Comparison of ENCODE assay signal across 9 mouse cellular contexts in the genomic region with DNA sequence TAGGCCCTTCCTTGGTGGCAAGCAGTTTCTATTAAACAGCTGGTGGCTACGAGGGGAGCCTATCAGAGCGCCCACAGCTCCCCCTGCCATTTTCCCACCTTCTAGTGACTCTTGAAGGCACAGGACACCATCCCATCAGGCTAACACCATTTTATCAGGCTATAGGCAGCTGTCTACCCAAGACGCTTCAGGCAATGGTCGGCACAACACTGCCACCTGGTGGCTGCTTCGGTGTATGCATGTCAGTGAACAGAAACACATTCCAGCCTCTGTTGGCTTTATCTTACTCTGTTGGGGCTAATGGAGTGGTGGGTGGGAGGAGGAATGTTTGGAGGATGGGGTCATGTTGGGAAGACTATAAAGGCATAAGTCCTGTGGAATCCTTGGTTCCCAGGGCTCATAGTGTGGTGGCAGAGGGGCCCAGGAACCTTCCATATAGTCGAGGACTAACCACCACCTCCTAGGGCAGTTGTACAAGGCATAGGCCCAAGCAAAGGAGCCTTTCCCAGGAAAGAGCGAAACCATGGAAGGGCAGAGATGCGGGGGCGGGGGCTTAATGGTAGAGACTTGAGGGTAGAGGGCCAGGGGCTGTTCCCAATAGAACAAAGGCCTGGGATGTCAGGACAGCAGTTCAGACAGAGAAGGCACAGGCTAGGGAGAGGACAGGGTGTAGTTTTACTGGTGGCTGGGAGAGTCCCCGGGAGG.
A peak's percentile ranks its signal among the peaks of the same experiment; 100 is the strongest.
DNase-seq lines count a peak whose midpoint lies in the region; ATAC-seq and TF ChIP-seq lines count a peak whose summit lies in the region.
"Had no signal": no experiment of that assay in that cellular context is flagged by ENCODE, and none has a peak within 500 bp of the region (broad histone marks: within the 10 kb centered on the region; RNA-seq: fewer than 3 reads in every experiment).

No protein-coding gene starts in this region.

- no peak for ATAC-seq in liver, postnatal 0 days
- ATAC-seq in neural tube, embryonic 15.5 days (ENCODE audit: low FRiP score), result peak; percentile 35; the same call in 1 of the 2 replicates

- DNase-seq in 3T3-L1 (ENCODE audit: low read depth, low spot score) (peak; percentile 89), ZHBTc4 (ENCODE audit: low read depth, low spot score) (peak; percentile 84)
- peak; percentile 82 to 87 for DNase-seq in cerebellum, postnatal 36 days
- peak; percentile 83 for DNase-seq in gastrocnemius, adult 2 months
- DNase-seq in kidney, postnatal 10 days, result peak; percentile 91
- DNase-seq in liver, postnatal 0 days, result peak; percentile 86
- peak; percentile 79 for DNase-seq in thymus, adult 2 months

- no peaks in the 10 kb centered on the region for H3K9me3 ChIP-seq in liver, postnatal 0 days (ENCODE audit: low read length)
- H3K9me3 ChIP-seq in neural tube, embryonic 15.5 days (replicated peaks), result no peaks in the 10 kb centered on the region
- H3K9me3 ChIP-seq: embryonic facial prominence, embryonic 15.5 days had no signal

- H3K4me2 ChIP-seq in liver, postnatal 0 days (ENCODE audit: low read depth, low read length), result no peak overlapping the region
- no peak overlapping the region for H3K4me2 ChIP-seq in neural tube, embryonic 15.5 days
- H3K4me2 ChIP-seq: embryonic facial prominence, embryonic 15.5 days had no signal

- intact Hi-C loops in gastrocnemius, adult 2 months (cut with DNase I), result loop anchor here (1.0 kb wide), 1 partner anchor 53 kb away; no protein-coding TSS in a partner anchor

- 39% methylated on average over 10 of the region's 10 CpGs for WGBS in liver, postnatal 0 days (ENCODE audit: insufficient replicate concordance)
- 34% methylated on average over 10 of the region's 10 CpGs for WGBS in neural tube, embryonic 15.5 days
- WGBS in thymus, adult 2 months, result 56% methylated on average over 10 of the region's 10 CpGs

- H3K9ac ChIP-seq in liver, postnatal 0 days (replicated peaks), result no peak overlapping the region
- H3K9ac ChIP-seq in neural tube, embryonic 15.5 days (replicated peaks), result no peak overlapping the region; the same call in 1 of the 2 replicates
- H3K9ac ChIP-seq: embryonic facial prominence, embryonic 15.5 days had no signal

- H3K4me3 ChIP-seq in gastrocnemius, adult 2 months, result no peak overlapping the region
- H3K4me3 ChIP-seq in liver, postnatal 0 days (ENCODE audit: low read depth, low read length), result no peak overlapping the region
- no peak overlapping the region for H3K4me3 ChIP-seq in neural tube, embryonic 15.5 days (replicated peaks)
- no peak overlapping the region for H3K4me3 ChIP-seq in thymus, adult 2 months (ENCODE audit: control insufficient read depth, insufficient read depth, low read length)
- H3K4me3 ChIP-seq: embryonic facial prominence, embryonic 15.5 days had no signal

- TF ChIP-seq POLR2A in thymus, adult 2 months (IDR thresholded peaks at IDR 0.05; ENCODE audit: control insufficient read depth, extremely low read depth, insufficient read depth, low read length, poor library complexity), result no peak

- TF ChIP-seq CTCF in gastrocnemius, adult 2 months (IDR thresholded peaks at IDR 0.05), result peak; percentile 97
- TF ChIP-seq CTCF in liver, postnatal 0 days (IDR thresholded peaks at IDR 0.05; ENCODE audit: low read depth), result peak; percentile 96
- TF ChIP-seq CTCF in thymus, adult 2 months (IDR thresholded peaks at IDR 0.05; ENCODE audit: borderline replicate concordance, control insufficient read depth, extremely low read depth, insufficient read depth, low read length, poor library complexity), result peak; percentile 81; the same call in 1 of the 2 replicates

- no peaks in the 10 kb centered on the region for H3K27me3 ChIP-seq in liver, postnatal 0 days (ENCODE audit: insufficient read depth, low read length)
- no peaks in the 10 kb centered on the region for H3K27me3 ChIP-seq in neural tube, embryonic 15.5 days (replicated peaks)
- H3K27me3 ChIP-seq in thymus, adult 2 months (ENCODE audit: control insufficient read depth, insufficient read depth, low read length), result no peaks in the 10 kb centered on the region
- H3K27me3 ChIP-seq: embryonic facial prominence, embryonic 15.5 days had no signal

- peaks cover 2% of the 10 kb centered on the region; the same call in 1 of the 2 replicates for H3K36me3 ChIP-seq in liver, postnatal 0 days (replicated peaks; ENCODE audit: insufficient read depth, low read length)
- H3K36me3 ChIP-seq in neural tube, embryonic 15.5 days, result peaks cover 32% of the 10 kb centered on the region
- H3K36me3 ChIP-seq in thymus, adult 2 months (ENCODE audit: control insufficient read depth, insufficient read depth, low read length), result peaks cover 21% of the 10 kb centered on the region

- no peak overlapping the region for H3K27ac ChIP-seq in gastrocnemius, adult 2 months
- H3K27ac ChIP-seq in liver, postnatal 0 days (ENCODE audit: low read depth), result no peak overlapping the region
- no peak overlapping the region for H3K27ac ChIP-seq in neural tube, embryonic 15.5 days (replicated peaks)
- no peak overlapping the region for H3K27ac ChIP-seq in thymus, adult 2 months (ENCODE audit: control insufficient read depth, insufficient read depth, low read length)

- no peak for TF ChIP-seq EP300 in liver, postnatal 0 days (IDR thresholded peaks at IDR 0.05; ENCODE audit: low read depth)

- H3K4me1 ChIP-seq in liver, postnatal 0 days (ENCODE audit: insufficient read depth), result no peaks in the 10 kb centered on the region
- peaks cover 6% of the 10 kb centered on the region; the same call in 1 of the 2 replicates for H3K4me1 ChIP-seq in neural tube, embryonic 15.5 days
- no peaks in the 10 kb centered on the region for H3K4me1 ChIP-seq in thymus, adult 2 months (replicated peaks; ENCODE audit: control insufficient read depth, insufficient read depth, low read length)
